Mouse (Mus musculus) large intestine, adult 2 months (tissue): ENCODE data around the gene Nfam1. TPM values are rescaled to one million over a fixed set of nuclear protein-coding genes. Genes with fewer than 3 reads are reported as not detected.

Source experiments
- polyA plus RNA-seq: library from polyadenylated mRNA; depleted of rRNA; stranded (reverse); fragments of >200 nt; gene quantifications from 2 replicates; pipeline ENCODE4 v1.2.3, GENCODE M21; 2012; rRNA removed

The Nfam1 gene
- polyA plus RNA-seq, 1 experiment = 3.5 TPM

Other genes with a start within 250 kb of the Nfam1 start
- gene Cyp2d26, start 239.0 kb downstream of the Nfam1 start, polyA plus RNA-seq = 29.9 and 182 TPM in 2 replicates
- 9.1 and 14.8 TPM in 2 replicates for gene Tcf20, start 45.4 kb downstream of the Nfam1 start, polyA plus RNA-seq
- 118 and 174 TPM in 2 replicates for gene Serhl, start 56.2 kb upstream of the Nfam1 start, polyA plus RNA-seq
- gene Rrp7a, start 89.5 kb upstream of the Nfam1 start, polyA plus RNA-seq = 109 and 111 TPM in 2 replicates
- gene Poldip3, start 116.1 kb upstream of the Nfam1 start, polyA plus RNA-seq = 55.8 and 68.6 TPM in 2 replicates
- gene Cyb5r3, start 139.3 kb upstream of the Nfam1 start, polyA plus RNA-seq = 101 and 218 TPM in 2 replicates
- gene A4galt, start 218.5 kb upstream of the Nfam1 start, polyA plus RNA-seq = 20.7 and 23.0 TPM in 2 replicates